Mouse (Mus musculus) lung, postnatal 0 days (tissue): Measurements from ENCODE around the gene Lgmn.

Experiments used
- CTCF ChIP-seq: IDR thresholded peaks from 2 replicates; pipeline ENCODE4 v1.5.1; 2016; ENCODE audit warnings: antibody characterized with exemption, mild to moderate bottlenecking
- EP300 ChIP-seq: IDR thresholded peaks from 2 replicates; pipeline ENCODE4 v1.6.1; 2016; ENCODE audit warnings: antibody characterized with exemption, mild to moderate bottlenecking, control low read depth

DNA sequence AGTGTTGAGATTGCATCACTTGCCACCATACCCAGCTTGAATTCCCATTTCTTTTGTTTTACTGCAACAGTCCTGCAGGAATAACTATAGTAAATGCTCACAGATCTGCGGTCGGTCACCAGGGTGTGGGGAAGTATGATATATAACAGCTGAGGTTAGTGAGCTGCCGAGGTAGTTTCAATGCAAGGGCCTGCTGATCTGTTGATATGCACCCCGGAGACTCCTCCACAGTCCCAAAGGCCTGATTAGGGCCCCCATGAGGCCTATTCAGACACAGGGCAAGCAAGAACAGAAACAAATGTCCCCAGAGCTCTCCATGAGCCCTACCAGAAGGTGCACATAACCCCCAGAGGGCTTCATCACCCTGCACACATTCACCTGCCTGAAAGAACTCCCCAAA, 9.4 kb downstream of the Lgmn start:
- no peak for TF ChIP-seq CTCF
- no peak for TF ChIP-seq EP300
